Mouse (Mus musculus) left cerebral cortex, adult 2 months (tissue): ENCODE results near the gene Fam129c. TPM values are rescaled to one million over a fixed set of nuclear protein-coding genes. Genes with fewer than 3 reads are reported as not detected.

Experiments used
- DNase-seq, 2 experiments: peaks; one replicate each; pipeline ENCODE4 v3.0.0; 2021 to 2022; ENCODE audit warnings: low spot score in 2 of 2, mixed read lengths in 1 of 2; ENCODE audit errors: extremely low spot score in 1 of 2
- H3K27ac ChIP-seq: fragments of 200-600 bp; 2 replicates; pipeline ENCODE4 v1.8.1; 2022
- H3K4me3 ChIP-seq: fragments of 200-600 bp; 2 replicates; pipeline ENCODE4 v1.8.1; 2022
- CTCF ChIP-seq: fragments of 200-600 bp; IDR thresholded peaks from 2 replicates; pipeline ENCODE4 v1.8.1; 2022; ENCODE audit warnings: antibody characterized with exemption, mild to moderate bottlenecking, moderate library complexity
- intact Hi-C: fragments of 180-260 bp; cut with DNase I; formaldehyde crosslinking; loops from one replicate; pipeline ENCODE4 v1.15.1; 2025
- total RNA-seq, 2 experiments: library from RNA; stranded (reverse); gene quantifications; 2 replicates each; pipeline ENCODE4 v1.2.3; 2021

The Fam129c gene
- total RNA-seq, 2 experiments from 2014 or later: 3.1 to 4.0 TPM

- no peak within 1 kb of the TSS for H3K4me3 ChIP-seq
- no peak for TF ChIP-seq CTCF
- no peak within 1 kb of the TSS; the same call in 1 of the 2 replicates for H3K27ac ChIP-seq
- intact Hi-C loops: no loop called here
- no peak for DNase-seq
Observed at GRCm38 (mm10) chr8:71566501-71566900, 30.9 kb upstream of the Fam129c start, which contains the start of gene Nxnl1. Gene Nxnl1, minus strand, starts transcription at chr8:71566601.

GRCm38 (mm10) chr8:71567587-71567986 is 29.9 kb upstream of the Fam129c start:
- TF ChIP-seq CTCF: no peak
- Histone ChIP-seq H3K4me3 (no peak overlapping the region), H3K27ac (peak overlapping the region; percentile 66)
- intact Hi-C loops: no loop called here
- DNase-seq: no peak

- no peak for TF ChIP-seq CTCF
- Histone ChIP-seq H3K4me3 (peak within 1 kb of the TSS; percentile 84), H3K27ac (peak within 1 kb of the TSS; percentile 98)
- peak; percentile 54 to 75 for DNase-seq
- intact Hi-C loops: no loop called here
Observed at GRCm38 (mm10) chr8:71568387-71568937, 29.0 kb upstream of the Fam129c start, which contains the start of gene Slc27a1. Gene Slc27a1, plus strand, starts transcription at chr8:71568882.

- intact Hi-C loops: no loop called here
- no peak for DNase-seq
- no peak for TF ChIP-seq CTCF
- Histone ChIP-seq H3K4me3 (peak overlapping the region; percentile 84), H3K27ac (peak overlapping the region; percentile 98)
Observed at GRCm38 (mm10) chr8:71568941-71569340, 28.5 kb upstream of the Fam129c start.

- DNase-seq: peak; percentile 84 to 85
- Histone ChIP-seq H3K4me3 (peak overlapping the region; percentile 84), H3K27ac (peak overlapping the region; percentile 98)
- intact Hi-C loops: loop anchor here (2.0 kb wide), 1 partner anchor 21 kb away; no protein-coding TSS in a partner anchor
- no peak; the same call in 1 of the 2 replicates for TF ChIP-seq CTCF
Observed at GRCm38 (mm10) chr8:71569366-71570290, 27.8 kb upstream of the Fam129c start.

- intact Hi-C loops: loop anchor here (2.0 kb wide), 1 partner anchor 20 kb away; no protein-coding TSS in a partner anchor
- DNase-seq: peak; percentile 93 to 94
- peak overlapping the region; percentile 98 for H3K27ac ChIP-seq
- H3K4me3 ChIP-seq: peak overlapping the region; percentile 84
- TF ChIP-seq CTCF: no peak; the same call in 1 of the 2 replicates
Observed at GRCm38 (mm10) chr8:71570291-71570954, 27.0 kb upstream of the Fam129c start.

- DNase-seq: no peak
- Histone ChIP-seq H3K27ac (peak overlapping the region; percentile 58; the same call in 1 of the 2 replicates), H3K4me3 (peak overlapping the region; percentile 17; the same call in 1 of the 2 replicates)
- intact Hi-C loops: no loop called here
- TF ChIP-seq CTCF: no peak; the same call in 1 of the 2 replicates
Observed at GRCm38 (mm10) chr8:71572077-71572476, 25.4 kb upstream of the Fam129c start.

GRCm38 (mm10) chr8:71572847-71573633 is 24.4 kb upstream of the Fam129c start:
- intact Hi-C loops: no loop called here
- Histone ChIP-seq H3K27ac (peak overlapping the region; percentile 70), H3K4me3 (peak overlapping the region; percentile 19; the same call in 1 of the 2 replicates)
- no peak for TF ChIP-seq CTCF
- DNase-seq: peak; percentile 76 to 86

GRCm38 (mm10) chr8:71574426-71574825 is 23.0 kb upstream of the Fam129c start:
- intact Hi-C loops: no loop called here
- DNase-seq: no peak
- Histone ChIP-seq H3K27ac (peak overlapping the region; percentile 21; the same call in 1 of the 2 replicates), H3K4me3 (no peak overlapping the region)
- TF ChIP-seq CTCF: no peak

GRCm38 (mm10) chr8:71575020-71575419 is 22.4 kb upstream of the Fam129c start:
- no peak overlapping the region for H3K27ac ChIP-seq
- intact Hi-C loops: no loop called here
- no peak for DNase-seq
- no peak for TF ChIP-seq CTCF
- H3K4me3 ChIP-seq: no peak overlapping the region

GRCm38 (mm10) chr8:71577856-71578387 is 19.5 kb upstream of the Fam129c start:
- intact Hi-C loops: no loop called here
- H3K4me3 ChIP-seq: no peak overlapping the region
- DNase-seq: no peak
- TF ChIP-seq CTCF: no peak
- no peak overlapping the region for H3K27ac ChIP-seq
